Mouse (Mus musculus): ENCODE results near the gene Pqlc3. TPM values are rescaled to one million over a fixed set of nuclear protein-coding genes. Genes with fewer than 3 reads are reported as not detected.
"Not testable (repeated sequence)": the region's sequence is repeated elsewhere in the genome, so short reads cannot be mapped to it uniquely, and the experiment has no call there.

Gene Pqlc3
- total RNA-seq (2017) = 52.5 and 57.1 TPM in 2 replicates

GRCm38 (mm10) chr12:16999739-17000497 lies at the start of gene Pqlc3:
Gene Pqlc3 (minus strand): TSS chr12:17000408.
- ATAC-seq (ENCODE audit: extremely low read depth, insufficient number of reproducible peaks, low FRiP score, poor library complexity, severe bottlenecking) = peak; percentile 87

GRCm38 (mm10) chr12:17049796-17050195 lies 49.6 kb upstream of the Pqlc3 start:
- ATAC-seq (ENCODE audit: extremely low read depth, insufficient number of reproducible peaks, low FRiP score, poor library complexity, severe bottlenecking) = no peak

- no peak for ATAC-seq (ENCODE audit: extremely low read depth, insufficient number of reproducible peaks, low FRiP score, poor library complexity, severe bottlenecking)
Measured at GRCm38 (mm10) chr12:17048979-17049612, 48.9 kb upstream of the Pqlc3 start.

GRCm38 (mm10) chr12:17043311-17043710 lies 43.1 kb upstream of the Pqlc3 start:
- ATAC-seq (ENCODE audit: extremely low read depth, insufficient number of reproducible peaks, low FRiP score, poor library complexity, severe bottlenecking) = no peak

GRCm38 (mm10) chr12:17040567-17040966 lies 40.4 kb upstream of the Pqlc3 start:
- no peak for ATAC-seq (ENCODE audit: extremely low read depth, insufficient number of reproducible peaks, low FRiP score, poor library complexity, severe bottlenecking)

- no peak for ATAC-seq (ENCODE audit: extremely low read depth, insufficient number of reproducible peaks, low FRiP score, poor library complexity, severe bottlenecking)
Measured at GRCm38 (mm10) chr12:17039415-17039814, 39.2 kb upstream of the Pqlc3 start.

GRCm38 (mm10) chr12:17038246-17038645 lies 38.0 kb upstream of the Pqlc3 start:
- no peak for ATAC-seq (ENCODE audit: extremely low read depth, insufficient number of reproducible peaks, low FRiP score, poor library complexity, severe bottlenecking)

GRCm38 (mm10) chr12:17037053-17037610 lies 36.9 kb upstream of the Pqlc3 start:
- no peak for ATAC-seq (ENCODE audit: extremely low read depth, insufficient number of reproducible peaks, low FRiP score, poor library complexity, severe bottlenecking)

- no peak for ATAC-seq (ENCODE audit: extremely low read depth, insufficient number of reproducible peaks, low FRiP score, poor library complexity, severe bottlenecking)
Measured at GRCm38 (mm10) chr12:17036532-17036931, 36.3 kb upstream of the Pqlc3 start.

GRCm38 (mm10) chr12:17035128-17035527 lies 34.9 kb upstream of the Pqlc3 start:
- 0 out of 2 replicates have a peak, but pooled peaks have one; percentile 20 for ATAC-seq (ENCODE audit: extremely low read depth, insufficient number of reproducible peaks, low FRiP score, poor library complexity, severe bottlenecking)

- ATAC-seq (ENCODE audit: extremely low read depth, insufficient number of reproducible peaks, low FRiP score, poor library complexity, severe bottlenecking) = no peak
Measured at GRCm38 (mm10) chr12:17034671-17035070, 34.5 kb upstream of the Pqlc3 start.

- ATAC-seq (ENCODE audit: extremely low read depth, insufficient number of reproducible peaks, low FRiP score, poor library complexity, severe bottlenecking) = no peak
Measured at GRCm38 (mm10) chr12:17033464-17033841, 33.2 kb upstream of the Pqlc3 start.

- peak; percentile 40; the same call in 1 of the 2 replicates for ATAC-seq (ENCODE audit: extremely low read depth, insufficient number of reproducible peaks, low FRiP score, poor library complexity, severe bottlenecking)
Measured at GRCm38 (mm10) chr12:17032694-17033463, 32.7 kb upstream of the Pqlc3 start.

GRCm38 (mm10) chr12:17024554-17025110 lies 24.4 kb upstream of the Pqlc3 start:
- ATAC-seq (ENCODE audit: extremely low read depth, insufficient number of reproducible peaks, low FRiP score, poor library complexity, severe bottlenecking) = no peak

- no peak for ATAC-seq (ENCODE audit: extremely low read depth, insufficient number of reproducible peaks, low FRiP score, poor library complexity, severe bottlenecking)
Measured at GRCm38 (mm10) chr12:17022145-17022544, 21.9 kb upstream of the Pqlc3 start.

- ATAC-seq (ENCODE audit: extremely low read depth, insufficient number of reproducible peaks, low FRiP score, poor library complexity, severe bottlenecking) = not testable (repeated sequence)
Measured at GRCm38 (mm10) chr12:17021125-17021524, 20.9 kb upstream of the Pqlc3 start.

- ATAC-seq (ENCODE audit: extremely low read depth, insufficient number of reproducible peaks, low FRiP score, poor library complexity, severe bottlenecking) = peak; percentile 77
Measured at GRCm38 (mm10) chr12:17018468-17018867, 18.3 kb upstream of the Pqlc3 start.

GRCm38 (mm10) chr12:17015711-17016110 lies 15.5 kb upstream of the Pqlc3 start:
- ATAC-seq (ENCODE audit: extremely low read depth, insufficient number of reproducible peaks, low FRiP score, poor library complexity, severe bottlenecking) = no peak
